Mouse (Mus musculus) neural tube, embryonic 12.5 days (tissue): ENCODE results near the gene Ric1. TPM values are rescaled to one million over a fixed set of nuclear protein-coding genes. Genes with fewer than 3 reads are reported as not detected.
"Not testable (repeated sequence)": the region's sequence is repeated elsewhere in the genome, so short reads cannot be mapped to it uniquely, and the experiment has no call there.

Source experiments
- ATAC-seq: fragments of 200-750 bp; cut with Nextera tagmentation; 2 replicates; pipeline ENCODE4 v1.8.0; 2017; ENCODE audit warnings: low read depth, mild to moderate bottlenecking, moderate TSS enrichment, moderate library complexity; ENCODE audit not compliant: low FRiP score
- H3K27ac ChIP-seq: fragments of 300-500 bp; sonication (generic); 2 replicates; pipeline ENCODE4 v1.5.1; 2016
- H3K27me3 ChIP-seq: fragments of 300-500 bp; sonication (generic); replicated peaks from 2 replicates; pipeline ENCODE4 v1.6.1; 2016; ENCODE audit warnings: mild to moderate bottlenecking
- H3K36me3 ChIP-seq: fragments of 300-500 bp; sonication (generic); 2 replicates; pipeline ENCODE4 v1.6.1; 2016; ENCODE audit warnings: mild to moderate bottlenecking
- H3K4me1 ChIP-seq: fragments of 300-500 bp; sonication (generic); 2 replicates; pipeline ENCODE4 v1.6.1; 2016
- H3K4me2 ChIP-seq: fragments of 300-500 bp; sonication (generic); replicated peaks from 2 replicates; pipeline ENCODE4 v1.6.1; 2016; ENCODE audit warnings: mild to moderate bottlenecking
- H3K4me3 ChIP-seq: fragments of 300-500 bp; sonication (generic); 2 replicates; pipeline ENCODE4 v1.5.1; 2016
- H3K9ac ChIP-seq: fragments of 300-500 bp; sonication (generic); 2 replicates; pipeline ENCODE4 v1.6.1; 2016; ENCODE audit warnings: mild to moderate bottlenecking
- H3K9me3 ChIP-seq: fragments of 300-500 bp; sonication (generic); 2 replicates; pipeline ENCODE4 v1.6.1; 2016; ENCODE audit warnings: mild to moderate bottlenecking
- WGBS: fragments of 180-500 bp; shearing (Covaris S2); methylation state at CpG from one replicate; pipeline ENCODE4 v1.1.7; 2016; 5-methylcytosine and 5-hydroxymethylcytosine counted together
- polyA plus RNA-seq: library from polyadenylated mRNA; unstranded; fragments of >200 nt; fragmentation: Nextera tagmentation; extraction: Ambion mirVana; gene quantifications from 2 replicates; pipeline ENCODE4 v1.2.1, GENCODE M21; 2016

Ric1 gene
- polyA plus RNA-seq, 1 experiment from 2014 or later, result 15.1 TPM

DNA sequence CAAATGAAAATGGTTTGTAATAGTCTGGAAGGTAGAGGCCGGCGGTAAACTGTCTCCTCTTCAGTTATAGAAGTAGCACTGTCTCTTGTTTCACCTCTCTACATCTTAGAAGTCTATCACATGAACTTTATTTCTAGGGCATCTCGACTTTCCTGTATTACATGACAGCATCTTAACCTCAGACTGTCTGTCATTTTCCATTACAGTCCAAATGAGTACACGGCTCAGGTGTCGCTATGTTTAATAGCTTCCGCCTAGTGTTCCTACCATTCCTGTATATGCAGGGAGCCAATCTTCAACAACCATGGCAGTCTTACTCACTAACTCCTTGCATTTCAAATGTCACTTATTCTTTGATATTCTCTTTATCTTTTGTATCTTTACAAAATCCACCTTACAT, 21.9 kb downstream of the Ric1 start:
- WGBS, result 95% methylated on average over 6 of the region's 6 CpGs
- no peaks in the 10 kb centered on the region for H3K27me3 ChIP-seq
- H3K4me2 ChIP-seq, result no peak overlapping the region
- H3K9ac ChIP-seq, result no peak overlapping the region
- no peak for ATAC-seq
- H3K36me3 ChIP-seq, result no peaks in the 10 kb centered on the region
- H3K9me3 ChIP-seq, result no peaks in the 10 kb centered on the region
- H3K27ac ChIP-seq, result no peak overlapping the region
- no peaks in the 10 kb centered on the region for H3K4me1 ChIP-seq
- H3K4me3 ChIP-seq, result no peak overlapping the region

GRCm38 (mm10) chr19:29550618-29551017, 28.5 kb downstream of the Ric1 start:
- no peak for ATAC-seq
- Histone ChIP-seq H3K9me3 (no peaks in the 10 kb centered on the region), H3K27me3 (no peaks in the 10 kb centered on the region), H3K4me3 (no peak overlapping the region), H3K27ac (no peak overlapping the region), H3K9ac (no peak overlapping the region), H3K4me2 (no peak overlapping the region), H3K36me3 (no peaks in the 10 kb centered on the region), H3K4me1 (no peaks in the 10 kb centered on the region)
- WGBS, result 90% methylated on average over 2 of the region's 2 CpGs

- WGBS, result 96% methylated on average over 1 of the region's 1 CpGs
- H3K9me3 ChIP-seq, result no peaks in the 10 kb centered on the region
These were observed 29.0 kb downstream of the Ric1 start for GRCm38 (mm10) chr19:29551128-29551527.

GRCm38 (mm10) chr19:29551980-29552379, 29.9 kb downstream of the Ric1 start:
- H3K9ac ChIP-seq, ATAC-seq, H3K4me3 ChIP-seq, H3K4me1 ChIP-seq, H3K36me3 ChIP-seq, H3K9me3 ChIP-seq, H3K27me3 ChIP-seq, H3K27ac ChIP-seq, H3K4me2 ChIP-seq: not testable (repeated sequence)
- WGBS, result 94% methylated on average over 1 of the region's 1 CpGs

More at GRCm38 (mm10) chr19:29551128-29551527, 29.0 kb downstream of the Ric1 start:
- Histone ChIP-seq H3K4me3 (no peak overlapping the region), H3K9ac (no peak overlapping the region), H3K27me3 (no peaks in the 10 kb centered on the region), H3K4me2 (no peak overlapping the region), H3K36me3 (no peaks in the 10 kb centered on the region), H3K4me1 (no peaks in the 10 kb centered on the region), H3K27ac (no peak overlapping the region)
- no peak for ATAC-seq

DNA sequence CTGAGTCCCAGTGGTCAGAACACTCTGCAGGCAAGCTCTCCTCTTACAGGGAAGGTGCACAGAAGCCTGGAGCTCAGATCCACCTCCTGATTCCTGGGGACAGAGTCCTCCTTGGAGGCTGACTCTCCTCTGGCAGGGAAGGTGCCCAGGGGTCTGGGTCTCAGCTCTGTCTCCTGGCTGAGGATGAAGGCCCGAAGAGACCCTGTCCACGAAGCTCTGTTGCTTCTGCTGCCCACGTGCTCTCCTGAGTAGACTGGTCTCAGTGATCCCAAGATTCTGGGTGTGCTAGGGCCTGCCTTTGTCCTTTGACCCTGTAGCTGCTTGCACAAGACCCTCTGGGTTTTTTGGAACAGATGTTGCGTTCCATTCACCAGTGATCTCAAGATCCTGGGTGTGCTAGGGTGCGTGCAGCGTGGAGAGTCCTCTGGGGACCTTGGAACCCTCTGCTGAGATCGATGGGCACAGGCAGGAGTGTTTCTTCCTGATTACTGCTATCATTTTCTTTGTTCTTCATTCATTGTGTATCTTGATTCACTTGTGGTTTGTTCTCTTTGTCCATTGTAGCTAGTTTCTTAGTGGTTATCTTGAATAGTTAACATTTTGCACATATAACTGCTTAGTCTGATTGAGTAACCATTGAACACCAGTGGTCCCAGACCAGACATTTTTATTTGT, 35.2 kb downstream of the Ric1 start:
- H3K4me1 ChIP-seq, H3K9ac ChIP-seq, H3K36me3 ChIP-seq, H3K9me3 ChIP-seq, H3K27me3 ChIP-seq, ATAC-seq, H3K4me2 ChIP-seq, H3K4me3 ChIP-seq, H3K27ac ChIP-seq: not testable (repeated sequence)
- WGBS, result 92% methylated on average over 7 of the region's 7 CpGs

- Histone ChIP-seq H3K4me2 (no peak overlapping the region), H3K27ac (no peak overlapping the region), H3K4me1 (no peaks in the 10 kb centered on the region), H3K9me3 (no peaks in the 10 kb centered on the region), H3K36me3 (0 out of 2 replicates have a peak, but pooled peaks cover 2% of the 10 kb centered on the region), H3K27me3 (no peaks in the 10 kb centered on the region), H3K4me3 (no peak overlapping the region), H3K9ac (no peak overlapping the region)
- 84% methylated on average over 4 of the region's 4 CpGs for WGBS
- no peak for ATAC-seq
These were observed 40.1 kb downstream of the Ric1 start for GRCm38 (mm10) chr19:29562166-29562565.

GRCm38 (mm10) chr19:29562603-29563002, 40.5 kb downstream of the Ric1 start:
- Histone ChIP-seq H3K4me1 (no peaks in the 10 kb centered on the region), H3K36me3 (0 out of 2 replicates have a peak, but pooled peaks cover 2% of the 10 kb centered on the region), H3K4me3 (no peak overlapping the region), H3K9me3 (no peaks in the 10 kb centered on the region), H3K27ac (no peak overlapping the region), H3K27me3 (no peaks in the 10 kb centered on the region), H3K4me2 (no peak overlapping the region), H3K9ac (no peak overlapping the region)
- no peak for ATAC-seq
- WGBS, result 76% methylated on average over 3 of the region's 3 CpGs

DNA sequence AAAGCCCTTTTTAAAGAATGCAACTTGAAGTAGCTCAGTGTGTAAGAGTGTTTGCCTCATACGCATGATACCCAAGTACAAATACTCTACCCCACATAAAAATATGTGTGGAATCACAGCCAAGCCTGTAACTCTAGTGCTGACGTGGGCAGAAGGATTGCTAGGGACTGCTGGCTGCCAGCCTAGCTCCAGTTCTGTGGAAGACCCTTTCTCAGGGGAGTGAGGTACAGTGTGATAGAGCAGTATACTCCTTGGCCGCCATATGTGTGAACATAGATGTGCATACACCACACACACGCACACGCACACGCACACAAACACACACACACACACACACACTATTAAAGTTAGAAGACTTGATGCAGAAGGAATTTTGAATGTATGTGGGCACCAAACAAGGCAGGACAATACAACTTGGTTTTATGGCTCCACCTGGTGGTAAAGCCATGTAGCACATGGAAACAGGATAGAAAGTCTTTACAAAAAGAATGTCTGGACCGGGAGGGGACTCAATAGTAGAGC, 41.2 kb downstream of the Ric1 start:
- ATAC-seq, result no peak; the same call in 1 of the 2 replicates
- Histone ChIP-seq H3K27me3 (no peaks in the 10 kb centered on the region), H3K4me2 (no peak overlapping the region), H3K9me3 (no peaks in the 10 kb centered on the region), H3K27ac (no peak overlapping the region), H3K36me3 (0 out of 2 replicates have a peak, but pooled peaks cover 2% of the 10 kb centered on the region), H3K4me1 (no peaks in the 10 kb centered on the region), H3K4me3 (no peak overlapping the region), H3K9ac (no peak overlapping the region)
- WGBS, result 77% methylated on average over 7 of the region's 7 CpGs

GRCm38 (mm10) chr19:29566512-29566911, 44.4 kb downstream of the Ric1 start:
- WGBS, result 91% methylated on average over 1 of the region's 1 CpGs
- H3K4me1 ChIP-seq, result no peaks in the 10 kb centered on the region
- no peak overlapping the region for H3K4me2 ChIP-seq
- peaks cover 15% of the 10 kb centered on the region for H3K36me3 ChIP-seq
- H3K9ac ChIP-seq, result no peak overlapping the region
- no peaks in the 10 kb centered on the region for H3K9me3 ChIP-seq
- H3K4me3 ChIP-seq, result no peak overlapping the region
- H3K27ac ChIP-seq, result no peak overlapping the region
- ATAC-seq, result no peak
- H3K27me3 ChIP-seq, result no peaks in the 10 kb centered on the region

DNA sequence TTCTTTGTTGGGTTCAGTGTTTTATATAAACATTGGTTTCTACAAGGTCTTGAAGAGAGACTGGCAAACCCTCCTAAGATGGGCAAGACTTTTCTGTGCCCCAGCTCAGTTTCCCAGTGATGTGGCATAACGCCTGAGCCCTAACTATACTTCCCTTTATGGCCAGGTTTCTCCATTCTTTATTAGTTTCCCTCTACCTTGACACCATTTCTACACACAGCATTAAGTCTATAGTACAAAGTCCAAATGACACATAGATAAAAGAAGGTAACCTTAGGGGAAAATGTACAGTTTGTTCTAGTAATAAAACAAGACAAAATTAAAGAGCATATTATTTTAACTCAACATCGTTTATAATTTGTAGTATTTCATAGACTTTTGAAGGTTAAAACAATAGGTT, 60.4 kb downstream of the Ric1 start:
- ATAC-seq, result no peak
- Histone ChIP-seq H3K27me3 (no peaks in the 10 kb centered on the region), H3K4me1 (no peaks in the 10 kb centered on the region), H3K4me2 (no peak overlapping the region), H3K27ac (no peak overlapping the region), H3K4me3 (no peak overlapping the region), H3K9me3 (no peaks in the 10 kb centered on the region), H3K36me3 (peaks cover 30% of the 10 kb centered on the region), H3K9ac (no peak overlapping the region)
- 96% methylated on average over 2 of the region's 2 CpGs for WGBS

- H3K27ac ChIP-seq, result no peak overlapping the region
- H3K27me3 ChIP-seq, result no peaks in the 10 kb centered on the region
- H3K4me3 ChIP-seq, result no peak overlapping the region
- 91% methylated on average over 6 of the region's 6 CpGs for WGBS
- H3K9ac ChIP-seq, result no peak overlapping the region
- no peak overlapping the region for H3K4me2 ChIP-seq
- ATAC-seq, result no peak
- peaks cover 35% of the 10 kb centered on the region for H3K36me3 ChIP-seq
- no peaks in the 10 kb centered on the region for H3K4me1 ChIP-seq
- H3K9me3 ChIP-seq, result no peaks in the 10 kb centered on the region
These were observed 61.7 kb downstream of the Ric1 start for GRCm38 (mm10) chr19:29583734-29584133.

GRCm38 (mm10) chr19:29593783-29594182, 71.7 kb downstream of the Ric1 start:
- H3K9me3 ChIP-seq, H3K27ac ChIP-seq, H3K27me3 ChIP-seq, H3K9ac ChIP-seq, ATAC-seq, H3K4me2 ChIP-seq, H3K4me3 ChIP-seq, H3K4me1 ChIP-seq: not testable (repeated sequence)
- WGBS, result 78% methylated on average over 3 of the region's 3 CpGs
- H3K36me3 ChIP-seq, result peaks cover 30% of the 10 kb centered on the region

- Histone ChIP-seq H3K27me3 (no peaks in the 10 kb centered on the region), H3K4me3 (no peak overlapping the region), H3K4me1 (no peaks in the 10 kb centered on the region), H3K27ac (no peak overlapping the region), H3K9ac (no peak overlapping the region), H3K4me2 (no peak overlapping the region), H3K9me3 (no peaks in the 10 kb centered on the region), H3K36me3 (peaks cover 38% of the 10 kb centered on the region)
- no peak for ATAC-seq
- WGBS, result 91% methylated on average over 3 of the region's 3 CpGs
These were observed 74.2 kb downstream of the Ric1 start for GRCm38 (mm10) chr19:29596276-29596675.
